Mouse (Mus musculus) E14TG2a.4 (cell line): ENCODE results near the gene Spata13.

Source experiments
- H3K27me3 ChIP-seq: 2 replicates; pipeline ENCODE4 v1.6.1; 2014; ENCODE audit warnings: low read length, control low read depth; ENCODE audit not compliant: insufficient read depth
- H3K36me3 ChIP-seq: 2 replicates; pipeline ENCODE4 v1.6.1; 2014; ENCODE audit warnings: low read length, control low read depth; ENCODE audit not compliant: insufficient read depth
- H3K4me1 ChIP-seq: replicated peaks from 2 replicates; pipeline ENCODE4 v1.6.1; 2014; ENCODE audit warnings: low read depth, low read length, control low read depth
- H3K4me3 ChIP-seq: replicated peaks from 2 replicates; pipeline ENCODE4 v1.5.1; 2014; ENCODE audit warnings: mild to moderate bottlenecking, low read length
- H3K9me3 ChIP-seq: 2 replicates; pipeline ENCODE4 v1.6.1; 2014; ENCODE audit warnings: low read length, control low read depth
- CTCF ChIP-seq: conservative IDR thresholded peaks from 2 replicates; pipeline ENCODE4 v1.5.1; 2014; ENCODE audit warnings: low read length
- NANOG ChIP-seq: IDR thresholded peaks from 2 replicates; pipeline ENCODE4 v1.6.1; 2014; ENCODE audit warnings: borderline replicate concordance, low read length, mixed read lengths
- POU5F1 ChIP-seq: IDR thresholded peaks from 2 replicates; pipeline ENCODE4 v1.6.1; 2014; ENCODE audit warnings: low read length, borderline replicate concordance

Spata13 gene

DNA sequence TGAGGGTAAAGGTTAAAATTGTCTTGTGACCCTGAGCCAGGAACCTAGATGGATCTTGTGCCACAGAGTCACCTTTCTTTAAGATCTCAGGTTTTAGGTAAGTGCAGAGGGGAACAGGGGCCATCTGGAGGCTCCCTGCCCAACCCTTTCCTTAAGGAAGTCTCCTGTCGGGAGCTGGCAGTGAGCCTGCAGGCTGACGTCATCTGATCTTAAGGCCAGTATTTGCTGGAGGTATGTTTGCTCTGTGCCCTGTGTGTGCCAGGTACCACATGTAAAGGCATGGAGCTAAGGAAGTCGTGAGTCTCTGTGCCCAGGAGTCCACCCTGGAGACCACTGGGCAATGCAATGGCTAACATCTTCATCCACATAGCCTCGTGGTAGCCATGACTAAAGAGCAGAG lies 27.6 kb upstream of the Spata13 start:
- no peaks in the 10 kb centered on the region for H3K4me1 ChIP-seq
- no peaks in the 10 kb centered on the region for H3K9me3 ChIP-seq
- H3K36me3 ChIP-seq, result no peaks in the 10 kb centered on the region
- no peak overlapping the region for H3K4me3 ChIP-seq
- peaks cover 2% of the 10 kb centered on the region; the same call in 1 of the 2 replicates for H3K27me3 ChIP-seq
- TF ChIP-seq NANOG (no peak), POU5F1 (no peak), CTCF (no peak)

DNA sequence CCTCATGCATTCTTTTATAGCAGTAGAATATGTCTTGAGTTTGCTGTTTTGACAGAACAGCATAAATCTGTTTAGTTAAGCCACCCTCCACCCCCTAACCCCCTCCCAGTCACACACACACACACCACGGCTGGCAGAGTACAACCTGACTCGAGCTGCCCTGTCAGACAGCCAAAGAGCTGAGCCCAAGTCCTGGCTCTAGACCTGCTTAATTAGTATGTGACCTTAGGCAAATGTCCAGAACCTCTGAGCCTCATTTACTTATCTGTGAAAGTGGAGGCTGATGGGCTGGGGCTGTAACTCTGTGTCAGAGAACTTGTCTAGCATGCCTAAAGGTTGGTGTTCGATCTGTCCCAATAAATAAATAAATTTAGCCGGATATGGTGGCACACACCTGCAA lies 26.1 kb upstream of the Spata13 start:
- Histone ChIP-seq H3K27me3 (peaks cover 2% of the 10 kb centered on the region; the same call in 1 of the 2 replicates), H3K36me3 (no peaks in the 10 kb centered on the region), H3K4me3 (no peak overlapping the region), H3K4me1 (no peaks in the 10 kb centered on the region), H3K9me3 (no peaks in the 10 kb centered on the region)
- TF ChIP-seq CTCF (no peak), NANOG (no peak), POU5F1 (no peak)

DNA sequence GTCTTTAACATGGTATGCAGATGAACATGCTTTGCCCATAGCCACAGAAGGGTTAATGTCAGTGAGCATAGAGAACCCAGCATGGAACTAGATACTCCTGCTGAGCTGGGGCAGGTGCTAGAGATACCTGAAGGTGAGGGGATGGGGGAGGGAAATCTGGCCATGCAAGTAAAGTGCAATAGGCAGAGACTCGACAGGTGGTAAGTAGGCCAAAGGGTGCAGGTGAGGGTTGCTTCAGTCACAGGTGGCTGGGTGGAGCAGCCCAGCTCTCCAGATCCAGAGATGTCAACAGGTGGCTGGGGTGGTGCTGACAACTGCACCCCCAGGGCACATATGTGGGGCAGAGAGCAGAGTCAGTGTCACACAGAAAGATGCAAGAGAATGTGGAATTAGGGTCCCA lies 24.6 kb upstream of the Spata13 start:
- TF ChIP-seq NANOG, result no peak
- TF ChIP-seq POU5F1, result no peak
- TF ChIP-seq CTCF, result no peak
- Histone ChIP-seq H3K4me1 (no peaks in the 10 kb centered on the region), H3K36me3 (no peaks in the 10 kb centered on the region), H3K27me3 (peaks cover 2% of the 10 kb centered on the region; the same call in 1 of the 2 replicates), H3K4me3 (no peak overlapping the region), H3K9me3 (no peaks in the 10 kb centered on the region)

GRCm38 (mm10) chr14:60612671-60613070 lies 21.1 kb upstream of the Spata13 start:
- H3K4me3 ChIP-seq, result no peak overlapping the region

DNA sequence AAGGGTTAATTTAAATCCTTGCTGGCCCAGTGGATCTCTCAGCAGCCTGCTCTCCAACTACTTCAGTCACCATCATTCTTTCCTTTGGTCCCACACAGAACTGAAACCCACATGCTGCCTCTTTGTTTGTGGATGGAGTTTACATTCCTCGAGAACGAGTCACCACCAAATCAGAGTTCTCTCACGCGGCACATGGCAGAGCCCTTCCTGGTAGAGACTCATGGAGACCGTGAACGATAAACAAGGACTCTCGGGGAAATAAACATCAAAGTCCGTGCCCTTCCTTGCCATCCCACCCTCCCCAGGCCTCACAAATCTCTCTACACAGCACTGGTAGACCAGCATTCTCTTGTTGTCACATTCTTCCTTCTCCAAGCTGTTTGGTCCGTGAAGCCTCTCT lies 12.7 kb upstream of the Spata13 start:
- Histone ChIP-seq H3K9me3 (peaks cover 11% of the 10 kb centered on the region; the same call in 1 of the 2 replicates), H3K36me3 (no peaks in the 10 kb centered on the region), H3K4me3 (no peak overlapping the region), H3K27me3 (peaks cover 11% of the 10 kb centered on the region), H3K4me1 (peaks cover 26% of the 10 kb centered on the region)
- no peak for TF ChIP-seq CTCF
- no peak for TF ChIP-seq NANOG
- TF ChIP-seq POU5F1, result no peak

More at GRCm38 (mm10) chr14:60612671-60613070, 21.1 kb upstream of the Spata13 start:
- Histone ChIP-seq H3K36me3 (no peaks in the 10 kb centered on the region), H3K9me3 (no peaks in the 10 kb centered on the region), H3K27me3 (no peaks in the 10 kb centered on the region), H3K4me1 (peaks cover 7% of the 10 kb centered on the region; the same call in 1 of the 2 replicates)
- TF ChIP-seq CTCF, result no peak
- no peak for TF ChIP-seq POU5F1
- TF ChIP-seq NANOG, result no peak

DNA sequence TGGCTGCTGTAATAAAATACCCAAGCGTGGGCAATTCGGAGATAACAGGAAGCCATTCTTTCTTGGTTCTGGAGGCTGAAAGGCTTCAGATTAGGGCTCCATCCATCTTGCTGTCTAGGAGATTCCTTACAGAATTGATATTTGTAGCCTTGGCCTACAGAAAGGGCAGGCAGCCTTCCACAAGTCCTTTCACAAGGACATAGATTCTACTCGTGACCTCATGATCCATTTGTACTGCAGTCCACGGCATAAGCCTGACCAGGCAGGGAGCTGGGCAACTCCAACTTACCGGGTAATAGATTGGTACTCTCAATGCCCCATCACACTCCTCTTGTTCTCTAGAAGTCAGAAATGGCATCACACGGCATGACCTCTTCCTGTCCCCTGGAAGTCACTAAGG lies 8.3 kb upstream of the Spata13 start:
- H3K4me1 ChIP-seq, result peaks cover 37% of the 10 kb centered on the region
- no peaks in the 10 kb centered on the region for H3K36me3 ChIP-seq
- H3K9me3 ChIP-seq, result peaks cover 11% of the 10 kb centered on the region; the same call in 1 of the 2 replicates
- peaks cover 11% of the 10 kb centered on the region for H3K27me3 ChIP-seq
- no peak for TF ChIP-seq POU5F1
- no peak for TF ChIP-seq NANOG
- TF ChIP-seq CTCF, result no peak
- H3K4me3 ChIP-seq, result no peak overlapping the region

- H3K9me3 ChIP-seq, result no peaks in the 10 kb centered on the region
- TF ChIP-seq POU5F1, result no peak
- TF ChIP-seq CTCF, result no peak
- TF ChIP-seq NANOG, result no peak
- no peak overlapping the region for H3K4me3 ChIP-seq
- no peaks in the 10 kb centered on the region for H3K36me3 ChIP-seq
- H3K4me1 ChIP-seq, result peaks cover 19% of the 10 kb centered on the region
- peaks cover 31% of the 10 kb centered on the region for H3K27me3 ChIP-seq
Measured at GRCm38 (mm10) chr14:60629887-60630460, 3.8 kb upstream of the Spata13 start.

- Histone ChIP-seq H3K4me3 (no peak overlapping the region), H3K9me3 (no peaks in the 10 kb centered on the region), H3K36me3 (no peaks in the 10 kb centered on the region), H3K4me1 (peaks cover 25% of the 10 kb centered on the region), H3K27me3 (peaks cover 21% of the 10 kb centered on the region)
- TF ChIP-seq POU5F1 (no peak), CTCF (no peak), NANOG (no peak)
Measured at GRCm38 (mm10) chr14:60630981-60631380, 2.8 kb upstream of the Spata13 start.
